Mouse (Mus musculus): ENCODE data around the gene P2rx4. TPM values are rescaled to one million over a fixed set of nuclear protein-coding genes. Genes with fewer than 3 reads are reported as not detected.

The P2rx4 gene
- polyA plus RNA-seq, 1 experiment from 2014 or later = 15.7 TPM

DNA sequence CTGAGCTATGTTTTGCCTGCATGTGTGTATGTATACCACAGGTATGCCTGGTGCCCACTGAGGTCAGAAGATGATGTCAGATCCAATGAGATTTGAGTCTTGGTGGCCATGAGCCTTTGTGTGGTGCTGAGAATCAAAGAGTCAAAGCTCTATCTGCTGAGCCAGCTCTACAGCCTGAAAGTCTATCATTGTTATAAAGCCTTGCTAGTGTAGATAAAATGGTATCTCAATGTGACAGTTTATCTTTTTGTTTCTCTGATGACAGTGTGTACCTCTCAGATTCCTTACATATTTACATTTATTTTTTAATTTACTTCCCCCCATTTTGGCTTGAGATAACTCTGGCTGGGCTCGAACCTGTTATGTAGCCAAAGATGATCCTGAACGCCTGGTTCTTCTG lies 3.8 kb upstream of the P2rx4 start:
- H3K4me3 ChIP-seq (ENCODE audit: low read depth, low read length) = no peak overlapping the region
- TF ChIP-seq CTCF (IDR thresholded peaks at IDR 0.05; ENCODE audit: low read depth) = no peak
- H3K27ac ChIP-seq (ENCODE audit: low read depth) = no peak overlapping the region
- no peak overlapping the region for H3K4me2 ChIP-seq
- H3K9ac ChIP-seq = no peak overlapping the region
- H3K9me3 ChIP-seq (ENCODE audit: low read depth, low read length) = no peaks in the 10 kb centered on the region
- DNase-seq (no peak), ATAC-seq (ENCODE audit: insufficient read depth) (no peak)
- no peaks in the 10 kb centered on the region for H3K27me3 ChIP-seq (ENCODE audit: insufficient read depth, low read length)
- 66% methylated on average over 2 of the region's 2 CpGs for WGBS
- no peaks in the 10 kb centered on the region for H3K36me3 ChIP-seq (ENCODE audit: insufficient read depth)
- peaks cover 12% of the 10 kb centered on the region for H3K4me1 ChIP-seq (ENCODE audit: insufficient read depth)

DNA sequence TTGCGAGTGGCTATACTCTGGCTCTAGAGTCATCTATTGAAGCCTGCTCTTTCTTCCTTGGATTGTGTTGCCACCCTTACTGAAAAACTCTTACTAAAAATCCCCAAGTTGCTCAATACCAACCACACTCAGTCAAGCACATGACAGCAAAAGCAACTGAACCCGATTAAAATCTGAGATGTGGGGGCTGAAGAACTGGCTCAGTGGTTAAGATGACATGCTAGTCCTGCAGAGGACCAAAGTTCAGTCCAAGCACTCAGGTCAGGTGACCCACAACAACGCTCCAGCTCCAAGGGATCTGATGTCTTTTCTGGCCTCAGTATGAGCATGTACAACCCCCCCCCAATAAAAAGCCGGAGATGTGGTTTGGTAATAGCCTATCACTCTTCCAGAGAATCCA lies 2.8 kb upstream of the P2rx4 start:
- TF ChIP-seq CTCF (IDR thresholded peaks at IDR 0.05; ENCODE audit: low read depth) = no peak
- ATAC-seq (ENCODE audit: insufficient read depth) = no peak
- Histone ChIP-seq H3K27me3 (ENCODE audit: insufficient read depth, low read length) (no peaks in the 10 kb centered on the region), H3K36me3 (ENCODE audit: insufficient read depth) (no peaks in the 10 kb centered on the region), H3K4me2 (no peak overlapping the region), H3K27ac (ENCODE audit: low read depth) (no peak overlapping the region), H3K4me3 (ENCODE audit: low read depth, low read length) (no peak overlapping the region), H3K9ac (no peak overlapping the region), H3K4me1 (ENCODE audit: insufficient read depth) (peaks cover 9% of the 10 kb centered on the region), H3K9me3 (ENCODE audit: low read depth, low read length) (no peaks in the 10 kb centered on the region)
- WGBS = 75% methylated on average over 4 of the region's 4 CpGs
- DNase-seq = no peak

DNA sequence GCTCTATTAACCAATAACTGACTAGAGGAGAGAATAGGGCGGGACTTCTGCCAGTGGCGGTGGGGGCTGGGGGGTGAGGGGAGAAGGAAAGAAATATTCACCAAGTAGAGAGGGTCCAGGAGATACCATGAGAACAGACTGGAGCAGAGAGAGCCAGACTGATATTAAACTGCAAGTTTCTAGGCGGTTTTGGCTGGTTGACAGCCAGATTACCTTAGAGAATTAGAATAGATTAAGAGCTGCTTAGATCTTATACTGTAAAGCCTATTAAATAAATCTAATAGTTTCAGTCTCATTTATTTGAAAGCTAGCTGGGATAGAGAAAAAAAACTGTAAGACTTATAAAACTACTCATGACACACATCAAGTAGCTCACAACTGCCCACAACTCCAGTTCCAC lies 2.2 kb upstream of the P2rx4 start:
- no peaks in the 10 kb centered on the region for H3K27me3 ChIP-seq (ENCODE audit: insufficient read depth, low read length)
- ATAC-seq (ENCODE audit: insufficient read depth) (no peak), DNase-seq (no peak)
- H3K4me1 ChIP-seq (ENCODE audit: insufficient read depth) = peaks cover 9% of the 10 kb centered on the region
- H3K9ac ChIP-seq = no peak overlapping the region
- H3K4me2 ChIP-seq = no peak overlapping the region
- no peak overlapping the region for H3K27ac ChIP-seq (ENCODE audit: low read depth)
- no peak for TF ChIP-seq CTCF (IDR thresholded peaks at IDR 0.05; ENCODE audit: low read depth)
- WGBS = 64% methylated on average over 3 of the region's 3 CpGs
- no peaks in the 10 kb centered on the region for H3K36me3 ChIP-seq (ENCODE audit: insufficient read depth)
- H3K4me3 ChIP-seq (ENCODE audit: low read depth, low read length) = no peak overlapping the region
- no peaks in the 10 kb centered on the region for H3K9me3 ChIP-seq (ENCODE audit: low read depth, low read length)

DNA sequence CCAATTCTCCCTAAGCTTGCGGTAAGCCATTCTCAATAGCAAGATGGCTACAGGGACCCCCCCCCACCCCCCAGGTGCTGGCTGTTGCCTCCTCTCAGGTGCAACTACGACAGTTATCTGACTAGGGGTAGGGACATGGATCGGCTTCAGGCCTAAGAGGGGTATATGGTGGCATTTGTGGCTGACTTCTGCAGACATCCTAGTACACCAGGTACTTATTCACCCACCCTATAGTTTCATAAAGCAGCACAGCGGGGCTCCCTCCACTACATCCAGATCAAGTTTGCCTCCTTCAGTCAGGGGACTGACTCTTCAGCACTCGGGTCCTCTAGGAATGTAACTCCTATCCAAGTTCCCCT lies 448 bp upstream of the P2rx4 start:
- no peak for TF ChIP-seq CTCF (IDR thresholded peaks at IDR 0.05; ENCODE audit: low read depth)
- peak overlapping the region; percentile 70 for H3K4me3 ChIP-seq (ENCODE audit: low read depth, low read length)
- H3K9me3 ChIP-seq (ENCODE audit: low read depth, low read length) = no peaks in the 10 kb centered on the region
- no peaks in the 10 kb centered on the region for H3K27me3 ChIP-seq (ENCODE audit: insufficient read depth, low read length)
- no peaks in the 10 kb centered on the region for H3K36me3 ChIP-seq (ENCODE audit: insufficient read depth)
- DNase-seq (no peak), ATAC-seq (ENCODE audit: insufficient read depth) (peak; percentile 9; the same call in 1 of the 2 replicates)
- WGBS = 36% methylated on average over 5 of the region's 5 CpGs
- peak overlapping the region; percentile 80 for H3K27ac ChIP-seq (ENCODE audit: low read depth)
- H3K4me2 ChIP-seq = peak overlapping the region; percentile 91
- peaks cover 6% of the 10 kb centered on the region for H3K4me1 ChIP-seq (ENCODE audit: insufficient read depth)
- peak overlapping the region; percentile 80 for H3K9ac ChIP-seq

DNA sequence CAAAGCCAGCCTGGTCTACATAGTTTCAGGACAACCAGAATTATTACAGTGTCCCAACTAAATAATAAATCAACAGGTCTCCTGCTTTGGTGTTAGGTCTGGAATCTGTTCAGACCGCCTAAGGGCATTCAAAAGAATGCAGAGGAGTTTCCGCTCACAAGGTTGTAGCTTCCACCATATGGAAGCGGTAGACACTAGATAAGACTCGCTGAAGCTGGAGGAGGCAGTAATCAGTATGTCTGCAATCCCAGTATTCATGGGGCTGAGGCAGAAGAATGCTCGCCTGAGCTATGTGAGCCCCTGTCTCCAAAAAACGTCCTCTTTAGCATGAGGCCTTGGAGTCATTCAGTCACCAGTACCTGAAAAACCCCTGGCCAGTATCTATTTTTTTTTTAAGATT lies 1.5 kb downstream of the P2rx4 start:
- TF ChIP-seq CTCF (IDR thresholded peaks at IDR 0.05; ENCODE audit: low read depth) = no peak
- DNase-seq (no peak), ATAC-seq (ENCODE audit: insufficient read depth) (no peak)
- H3K9me3 ChIP-seq (ENCODE audit: low read depth, low read length) = no peaks in the 10 kb centered on the region
- peaks cover 6% of the 10 kb centered on the region for H3K4me1 ChIP-seq (ENCODE audit: insufficient read depth)
- 63% methylated on average over 6 of the region's 6 CpGs for WGBS
- no peaks in the 10 kb centered on the region for H3K27me3 ChIP-seq (ENCODE audit: insufficient read depth, low read length)
- H3K4me3 ChIP-seq (ENCODE audit: low read depth, low read length) = no peak overlapping the region
- H3K4me2 ChIP-seq = no peak overlapping the region
- H3K9ac ChIP-seq = no peak overlapping the region
- H3K27ac ChIP-seq (ENCODE audit: low read depth) = no peak overlapping the region
- no peaks in the 10 kb centered on the region for H3K36me3 ChIP-seq (ENCODE audit: insufficient read depth)

DNA sequence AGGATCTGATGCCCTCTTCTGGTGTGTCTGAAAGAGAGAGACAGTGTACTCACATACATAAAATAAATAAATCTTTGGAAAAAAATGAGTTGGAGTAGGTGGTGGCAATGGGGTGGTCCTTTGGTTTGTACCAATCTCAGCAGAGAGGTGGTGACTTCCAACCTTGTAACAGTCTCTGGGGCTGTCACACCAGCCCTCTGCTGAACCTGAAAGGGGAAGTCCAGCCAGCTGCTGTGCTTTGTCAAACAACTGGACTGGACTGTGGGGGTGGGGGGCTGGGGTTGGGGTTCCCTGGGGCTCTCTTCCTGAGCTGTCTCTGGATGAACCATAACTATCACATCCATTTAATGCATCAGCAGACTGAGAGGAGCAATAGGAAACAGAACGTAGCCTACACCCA lies 8.4 kb downstream of the P2rx4 start:
- Histone ChIP-seq H3K4me1 (ENCODE audit: insufficient read depth) (peaks cover 5% of the 10 kb centered on the region; the same call in 1 of the 2 replicates), H3K4me3 (ENCODE audit: low read depth, low read length) (no peak overlapping the region), H3K9ac (no peak overlapping the region), H3K27ac (ENCODE audit: low read depth) (no peak overlapping the region), H3K9me3 (ENCODE audit: low read depth, low read length) (no peaks in the 10 kb centered on the region), H3K4me2 (no peak overlapping the region), H3K36me3 (ENCODE audit: insufficient read depth) (no peaks in the 10 kb centered on the region), H3K27me3 (ENCODE audit: insufficient read depth, low read length) (no peaks in the 10 kb centered on the region)
- DNase-seq = no peak
- 46% methylated on average over 1 of the region's 1 CpGs for WGBS
- no peak for TF ChIP-seq CTCF (IDR thresholded peaks at IDR 0.05; ENCODE audit: low read depth)
- no peak for ATAC-seq (ENCODE audit: insufficient read depth)

DNA sequence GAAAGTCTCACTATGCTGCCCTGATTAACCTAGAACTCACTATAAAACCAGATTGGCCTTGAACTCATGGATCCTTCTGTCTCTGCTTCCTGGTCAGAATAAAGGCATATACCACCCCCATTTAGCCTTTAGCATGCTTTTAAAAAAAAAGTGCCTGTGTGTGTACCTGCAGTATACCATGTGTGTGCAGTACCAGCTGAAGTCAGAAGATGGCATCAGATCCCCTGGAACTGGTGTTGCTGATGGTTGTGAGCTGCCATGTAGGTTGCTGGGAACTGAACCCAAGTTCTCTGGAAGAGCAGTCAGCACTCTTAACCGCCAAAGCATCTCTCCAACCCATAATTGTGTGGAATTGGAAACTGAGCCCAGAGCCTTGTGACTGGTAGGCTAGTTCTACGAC lies 9.4 kb downstream of the P2rx4 start:
- Histone ChIP-seq H3K9me3 (ENCODE audit: low read depth, low read length) (no peaks in the 10 kb centered on the region), H3K9ac (no peak overlapping the region), H3K4me1 (ENCODE audit: insufficient read depth) (peaks cover 5% of the 10 kb centered on the region; the same call in 1 of the 2 replicates), H3K4me2 (no peak overlapping the region), H3K4me3 (ENCODE audit: low read depth, low read length) (no peak overlapping the region), H3K27ac (ENCODE audit: low read depth) (no peak overlapping the region), H3K36me3 (ENCODE audit: insufficient read depth) (no peaks in the 10 kb centered on the region), H3K27me3 (ENCODE audit: insufficient read depth, low read length) (no peaks in the 10 kb centered on the region)
- DNase-seq (no peak), ATAC-seq (ENCODE audit: insufficient read depth) (no peak)
- 0 out of 2 replicates have a peak, but pooled peaks have one; percentile 27 for TF ChIP-seq CTCF (IDR thresholded peaks at IDR 0.05; ENCODE audit: low read depth)
- WGBS = 92% methylated on average over 2 of the region's 2 CpGs

DNA sequence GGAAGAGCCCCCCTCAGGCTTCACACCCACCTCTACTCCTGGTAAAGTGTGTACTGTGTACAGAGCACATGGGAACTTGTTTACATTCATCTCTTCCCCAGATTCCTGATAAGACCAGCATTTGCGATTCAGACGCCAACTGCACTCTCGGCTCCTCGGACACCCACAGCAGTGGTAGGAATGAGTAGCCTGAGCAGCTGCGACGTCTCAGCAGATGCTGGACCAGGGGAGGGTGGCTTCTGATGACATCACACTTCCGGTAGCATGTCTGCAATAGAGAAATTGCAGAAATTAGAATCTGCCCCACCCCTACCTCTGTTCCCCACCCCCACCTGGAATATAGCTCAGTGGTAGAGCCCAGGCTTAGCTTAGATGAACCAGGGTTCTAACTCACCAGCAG lies 11.1 kb downstream of the P2rx4 start:
- 22% methylated on average over 7 of the region's 7 CpGs for WGBS
- peaks cover 2% of the 10 kb centered on the region; the same call in 1 of the 2 replicates for H3K9me3 ChIP-seq (ENCODE audit: low read depth, low read length)
- peak; percentile 68; the same call in 1 of the 2 replicates for ATAC-seq (ENCODE audit: insufficient read depth)
- H3K4me2 ChIP-seq = no peak overlapping the region
- peak; percentile 67 for DNase-seq
- H3K27ac ChIP-seq (ENCODE audit: low read depth) = no peak overlapping the region
- H3K4me3 ChIP-seq (ENCODE audit: low read depth, low read length) = no peak overlapping the region
- no peak overlapping the region for H3K9ac ChIP-seq
- peaks cover 5% of the 10 kb centered on the region; the same call in 1 of the 2 replicates for H3K4me1 ChIP-seq (ENCODE audit: insufficient read depth)
- TF ChIP-seq CTCF (IDR thresholded peaks at IDR 0.05; ENCODE audit: low read depth) = no peak
- H3K27me3 ChIP-seq (ENCODE audit: insufficient read depth, low read length) = no peaks in the 10 kb centered on the region
- H3K36me3 ChIP-seq (ENCODE audit: insufficient read depth) = no peaks in the 10 kb centered on the region
